Mouse (Mus musculus): ENCODE measurements around the gene Adam12. TPM values are rescaled to one million over a fixed set of nuclear protein-coding genes. Genes with fewer than 3 reads are reported as not detected.

Adam12 gene
- polyA plus RNA-seq, 1 experiment, result 4.1 TPM

GRCm38 (mm10) chr7:134151330-134151729 lies 80.6 kb downstream of the Adam12 start:
- no peaks in the 10 kb centered on the region for H3K36me3 ChIP-seq (ENCODE audit: control insufficient read depth, insufficient read depth, low read length)
- 82% methylated on average over 4 of the region's 4 CpGs for WGBS
- no peak overlapping the region for H3K27ac ChIP-seq (ENCODE audit: insufficient read depth, low read depth, low read length)
- TF ChIP-seq CTCF (conservative IDR thresholded peaks at IDR 0.05; ENCODE audit: insufficient read depth, insufficient read length, low read depth, low read length) (no peak), POLR2A (IDR thresholded peaks at IDR 0.05; ENCODE audit: low read depth, low read length) (no peak)
- no peaks in the 10 kb centered on the region for H3K27me3 ChIP-seq (replicated peaks; ENCODE audit: control insufficient read depth, insufficient read depth, low read length)
- H3K4me1 ChIP-seq (ENCODE audit: control insufficient read depth, insufficient read depth, low read length), result no peaks in the 10 kb centered on the region
- DNase-seq, result no peak
- H3K4me3 ChIP-seq (ENCODE audit: insufficient read depth, low read depth, low read length), result no peak overlapping the region

- Histone ChIP-seq H3K27ac (ENCODE audit: insufficient read depth, low read depth, low read length) (no peak overlapping the region), H3K4me3 (ENCODE audit: insufficient read depth, low read depth, low read length) (no peak overlapping the region), H3K36me3 (ENCODE audit: control insufficient read depth, insufficient read depth, low read length) (no peaks in the 10 kb centered on the region), H3K27me3 (replicated peaks; ENCODE audit: control insufficient read depth, insufficient read depth, low read length) (no peaks in the 10 kb centered on the region), H3K4me1 (ENCODE audit: control insufficient read depth, insufficient read depth, low read length) (no peaks in the 10 kb centered on the region)
- no peak for DNase-seq
- WGBS, result 78% methylated on average over 8 of the region's 8 CpGs
- TF ChIP-seq POLR2A (IDR thresholded peaks at IDR 0.05; ENCODE audit: low read depth, low read length) (no peak), CTCF (conservative IDR thresholded peaks at IDR 0.05; ENCODE audit: insufficient read depth, insufficient read length, low read depth, low read length) (no peak)
These were observed 81.6 kb downstream of the Adam12 start for GRCm38 (mm10) chr7:134150305-134150704.

DNA sequence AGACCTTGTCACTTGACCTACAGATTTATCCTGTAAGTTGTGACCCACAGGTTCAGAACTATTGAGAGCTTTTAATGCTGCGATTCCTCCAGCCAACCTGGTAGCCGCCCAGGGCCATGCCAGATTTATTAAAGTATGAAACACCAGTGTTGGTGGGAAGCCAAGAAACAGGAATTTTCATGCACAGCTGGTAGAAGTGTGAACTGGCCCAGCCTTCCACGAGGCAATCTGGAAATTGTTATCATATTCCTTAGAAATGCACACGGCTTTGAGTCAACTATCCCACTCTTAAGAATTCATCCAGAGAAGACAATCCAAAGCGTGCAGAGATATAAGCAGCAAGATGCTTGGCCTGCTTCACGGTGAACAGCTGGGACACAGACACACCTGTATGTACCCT lies 82.6 kb downstream of the Adam12 start:
- 74% methylated on average over 6 of the region's 6 CpGs for WGBS
- H3K36me3 ChIP-seq (ENCODE audit: control insufficient read depth, insufficient read depth, low read length), result no peaks in the 10 kb centered on the region
- TF ChIP-seq CTCF (conservative IDR thresholded peaks at IDR 0.05; ENCODE audit: insufficient read depth, insufficient read length, low read depth, low read length) (no peak), POLR2A (IDR thresholded peaks at IDR 0.05; ENCODE audit: low read depth, low read length) (no peak)
- H3K27me3 ChIP-seq (replicated peaks; ENCODE audit: control insufficient read depth, insufficient read depth, low read length), result no peaks in the 10 kb centered on the region
- no peak for DNase-seq
- H3K27ac ChIP-seq (ENCODE audit: insufficient read depth, low read depth, low read length), result no peak overlapping the region
- no peak overlapping the region for H3K4me3 ChIP-seq (ENCODE audit: insufficient read depth, low read depth, low read length)
- H3K4me1 ChIP-seq (ENCODE audit: control insufficient read depth, insufficient read depth, low read length), result no peaks in the 10 kb centered on the region

GRCm38 (mm10) chr7:134147561-134147960 lies 84.4 kb downstream of the Adam12 start:
- Histone ChIP-seq H3K4me1 (ENCODE audit: control insufficient read depth, insufficient read depth, low read length) (no peaks in the 10 kb centered on the region), H3K4me3 (ENCODE audit: insufficient read depth, low read depth, low read length) (no peak overlapping the region), H3K27me3 (replicated peaks; ENCODE audit: control insufficient read depth, insufficient read depth, low read length) (no peaks in the 10 kb centered on the region), H3K27ac (ENCODE audit: insufficient read depth, low read depth, low read length) (no peak overlapping the region), H3K36me3 (ENCODE audit: control insufficient read depth, insufficient read depth, low read length) (no peaks in the 10 kb centered on the region)
- TF ChIP-seq POLR2A (IDR thresholded peaks at IDR 0.05; ENCODE audit: low read depth, low read length), result no peak
- no peak for TF ChIP-seq CTCF (conservative IDR thresholded peaks at IDR 0.05; ENCODE audit: insufficient read depth, insufficient read length, low read depth, low read length)
- WGBS, result 87% methylated on average over 3 of the region's 3 CpGs
- DNase-seq, result no peak

GRCm38 (mm10) chr7:134146821-134147220 lies 85.1 kb downstream of the Adam12 start:
- H3K36me3 ChIP-seq (ENCODE audit: control insufficient read depth, insufficient read depth, low read length), result no peaks in the 10 kb centered on the region
- 95% methylated on average over 2 of the region's 2 CpGs for WGBS

DNA sequence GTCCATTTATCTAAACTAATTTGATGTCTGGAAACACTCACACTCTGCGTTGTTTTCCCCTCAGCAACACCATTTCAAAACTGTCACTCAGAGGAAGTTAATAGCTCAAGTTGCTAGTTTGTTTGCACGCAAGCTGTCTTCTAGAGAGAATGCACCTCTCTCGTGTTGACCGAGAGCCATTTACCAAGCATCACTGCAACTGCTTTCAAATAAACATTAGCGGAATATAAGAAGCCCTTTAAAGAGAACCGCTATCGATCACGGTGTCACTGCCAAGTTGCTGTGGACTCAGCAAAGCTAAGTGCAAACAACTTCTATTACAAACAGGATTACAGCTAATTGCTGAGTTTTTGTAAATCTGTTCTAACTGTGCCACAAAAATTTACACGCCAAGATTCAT lies 87.8 kb downstream of the Adam12 start:
- H3K4me1 ChIP-seq (ENCODE audit: control insufficient read depth, insufficient read depth, low read length), result no peaks in the 10 kb centered on the region
- H3K27me3 ChIP-seq (replicated peaks; ENCODE audit: control insufficient read depth, insufficient read depth, low read length), result no peaks in the 10 kb centered on the region
- H3K4me3 ChIP-seq (ENCODE audit: insufficient read depth, low read depth, low read length), result no peak overlapping the region
- WGBS, result 87% methylated on average over 9 of the region's 9 CpGs
- no peak for TF ChIP-seq CTCF (conservative IDR thresholded peaks at IDR 0.05; ENCODE audit: insufficient read depth, insufficient read length, low read depth, low read length)
- TF ChIP-seq POLR2A (IDR thresholded peaks at IDR 0.05; ENCODE audit: low read depth, low read length), result no peak
- no peaks in the 10 kb centered on the region for H3K36me3 ChIP-seq (ENCODE audit: control insufficient read depth, insufficient read depth, low read length)
- H3K27ac ChIP-seq (ENCODE audit: insufficient read depth, low read depth, low read length), result no peak overlapping the region
- no peak for DNase-seq

More at GRCm38 (mm10) chr7:134146821-134147220, 85.1 kb downstream of the Adam12 start:
- DNase-seq, result no peak
- Histone ChIP-seq H3K27me3 (replicated peaks; ENCODE audit: control insufficient read depth, insufficient read depth, low read length) (no peaks in the 10 kb centered on the region), H3K4me1 (ENCODE audit: control insufficient read depth, insufficient read depth, low read length) (no peaks in the 10 kb centered on the region), H3K4me3 (ENCODE audit: insufficient read depth, low read depth, low read length) (no peak overlapping the region), H3K27ac (ENCODE audit: insufficient read depth, low read depth, low read length) (no peak overlapping the region)
- TF ChIP-seq CTCF (conservative IDR thresholded peaks at IDR 0.05; ENCODE audit: insufficient read depth, insufficient read length, low read depth, low read length) (no peak), POLR2A (IDR thresholded peaks at IDR 0.05; ENCODE audit: low read depth, low read length) (no peak)

DNA sequence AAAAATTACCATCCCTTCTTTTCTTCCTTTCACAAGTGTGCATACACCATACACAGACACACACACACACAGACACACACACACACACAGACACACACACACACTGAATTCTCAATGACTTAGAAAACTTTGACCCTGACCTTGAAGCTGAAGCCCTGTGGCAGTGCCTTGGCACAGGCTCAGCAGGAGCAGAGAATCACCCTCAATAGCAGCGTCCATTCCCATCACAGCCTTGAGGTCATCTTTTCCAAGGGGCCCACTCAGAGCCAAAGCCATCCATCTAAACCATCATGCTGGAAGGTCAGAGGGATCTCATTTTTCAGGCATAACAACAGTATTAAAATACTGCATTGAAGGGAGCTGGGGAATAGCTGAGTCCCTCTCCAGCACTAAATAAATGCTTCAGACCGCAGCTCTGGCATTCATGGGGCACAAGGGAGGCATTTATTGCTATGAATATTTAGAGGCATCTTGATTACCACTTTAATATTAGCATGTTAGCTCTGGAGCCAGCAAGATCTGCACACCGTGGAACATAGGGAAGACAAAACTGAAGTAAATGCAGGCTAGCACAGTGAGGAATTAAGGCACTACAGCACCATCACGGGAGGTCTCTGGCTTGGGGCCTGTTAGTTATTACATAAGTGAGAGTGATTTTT lies 92.5 kb downstream of the Adam12 start:
- Histone ChIP-seq H3K27me3 (replicated peaks; ENCODE audit: control insufficient read depth, insufficient read depth, low read length) (no peaks in the 10 kb centered on the region), H3K36me3 (ENCODE audit: control insufficient read depth, insufficient read depth, low read length) (no peaks in the 10 kb centered on the region), H3K4me3 (ENCODE audit: insufficient read depth, low read depth, low read length) (no peak overlapping the region), H3K27ac (ENCODE audit: insufficient read depth, low read depth, low read length) (no peak overlapping the region), H3K4me1 (ENCODE audit: control insufficient read depth, insufficient read depth, low read length) (no peaks in the 10 kb centered on the region)
- WGBS, result 62% methylated on average over 4 of the region's 4 CpGs
- TF ChIP-seq POLR2A (IDR thresholded peaks at IDR 0.05; ENCODE audit: low read depth, low read length) (no peak), CTCF (conservative IDR thresholded peaks at IDR 0.05; ENCODE audit: insufficient read depth, insufficient read length, low read depth, low read length) (no peak)
- peak; percentile 46 for DNase-seq
